Mouse (Mus musculus) small intestine, adult 2 months (tissue): ENCODE measurements around the gene Hivep1.

Experiments used
- CTCF ChIP-seq: fragments of 200-500 bp; IDR thresholded peaks from 2 replicates; pipeline ENCODE4 v1.5.1; 2012; ENCODE audit warnings: low read depth, mild to moderate bottlenecking, control low read depth, inconsistent platforms, low read length, moderate library complexity, mixed read lengths; ENCODE audit not compliant: insufficient replicate concordance, insufficient read length; ENCODE audit errors: extremely low read depth
- POLR2A ChIP-seq: fragments of 200-500 bp; IDR thresholded peaks from 2 replicates; pipeline ENCODE4 v1.6.1; 2012; ENCODE audit warnings: low read depth, mild to moderate bottlenecking, control low read depth, inconsistent platforms, low read length, moderate library complexity

- TF ChIP-seq CTCF (no peak), POLR2A (no peak)
Measured at GRCm38 (mm10) chr13:42097109-42097508, 45.3 kb downstream of the Hivep1 start.
